Mouse (Mus musculus): Measurements from ENCODE around the gene Phyhd1. TPM values are rescaled to one million over a fixed set of nuclear protein-coding genes. Genes with fewer than 3 reads are reported as not detected.

Phyhd1 gene
- polyA plus RNA-seq, 1 experiment, result 1.8 TPM

DNA sequence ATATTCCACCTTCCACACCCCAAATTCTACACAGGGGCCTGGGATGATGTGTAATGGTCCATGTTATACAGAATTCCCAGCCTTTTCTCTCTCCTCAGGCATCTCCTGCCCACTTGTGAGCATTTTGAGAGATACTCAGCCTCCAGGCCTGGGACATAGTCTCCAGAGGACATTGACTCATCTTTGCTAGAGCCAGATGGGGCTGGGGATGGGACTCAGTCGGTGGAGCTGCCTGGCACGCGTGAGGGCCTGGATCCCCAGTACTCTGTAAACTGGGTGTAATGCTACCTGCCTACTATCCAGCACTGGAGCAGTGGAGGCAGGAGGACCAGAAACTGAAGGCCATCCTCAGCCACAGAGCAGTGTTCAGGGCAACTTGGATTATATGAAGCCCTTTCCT is 16.8 kb upstream of the Phyhd1 start:
- no peaks in the 10 kb centered on the region for H3K27me3 ChIP-seq (ENCODE audit: control insufficient read depth, insufficient read depth, low read length)
- no peak overlapping the region for H3K4me3 ChIP-seq (ENCODE audit: control insufficient read depth, low read depth, low read length)
- no peaks in the 10 kb centered on the region for H3K36me3 ChIP-seq (ENCODE audit: control insufficient read depth, insufficient read depth, low read length)
- no peaks in the 10 kb centered on the region for H3K4me1 ChIP-seq (ENCODE audit: control insufficient read depth, insufficient read depth, low read length)
- H3K27ac ChIP-seq (ENCODE audit: control insufficient read depth, insufficient read depth, low read depth, low read length), result no peak overlapping the region
- TF ChIP-seq CTCF (IDR thresholded peaks at IDR 0.05; ENCODE audit: control insufficient read depth, insufficient read depth, insufficient replicate concordance, low read depth, low read length) (no peak), POLR2A (IDR thresholded peaks at IDR 0.05; ENCODE audit: control insufficient read depth, low read depth, low read length) (no peak)

DNA sequence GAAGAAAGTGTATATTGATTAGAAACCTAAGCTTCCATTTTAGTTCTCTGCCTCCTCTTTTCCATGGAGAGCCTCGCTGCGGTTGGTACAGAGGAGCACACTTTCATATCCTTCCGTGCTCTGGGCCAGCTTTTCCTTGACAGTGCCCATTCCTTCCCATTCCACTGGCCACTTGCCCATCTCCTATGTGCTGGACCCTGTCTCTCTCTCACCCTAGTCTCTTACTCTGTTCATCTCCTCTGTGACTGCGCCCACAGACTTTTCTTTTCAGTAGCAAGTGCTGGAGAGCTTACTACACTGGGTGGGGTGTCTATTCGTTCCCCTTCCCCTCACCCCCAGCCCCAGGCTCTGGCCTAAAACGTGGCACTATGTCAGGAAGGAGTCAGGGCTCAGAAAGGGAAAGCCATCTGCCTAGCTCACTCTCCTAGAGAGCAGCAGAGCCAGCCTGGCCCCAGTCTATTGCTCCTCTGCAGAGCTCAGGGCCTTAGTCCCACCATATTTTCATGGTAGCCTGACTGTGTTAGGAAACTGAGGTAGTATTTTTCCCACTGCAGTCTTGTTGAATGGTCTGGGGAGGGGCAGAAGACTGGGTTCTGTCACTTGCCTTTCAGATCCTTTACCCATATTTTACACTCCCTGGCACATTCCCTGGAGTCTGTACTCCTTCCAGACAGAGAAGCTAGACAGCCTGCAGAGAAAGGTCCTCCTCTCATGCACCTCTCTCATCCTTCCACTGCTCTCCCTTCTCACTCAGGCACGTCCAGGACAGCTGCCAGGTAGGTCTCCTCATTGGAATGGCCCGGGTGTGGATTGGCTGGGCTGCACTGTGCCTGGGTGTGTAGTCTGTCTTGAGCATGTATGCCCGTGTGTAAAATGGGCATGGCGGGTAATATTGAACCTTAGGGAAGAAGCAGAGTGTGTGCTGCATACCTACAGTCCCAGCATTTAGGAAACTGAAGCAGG is 15.6 kb upstream of the Phyhd1 start:
- Histone ChIP-seq H3K36me3 (ENCODE audit: control insufficient read depth, insufficient read depth, low read length) (peaks cover under 1% of the 10 kb centered on the region; the same call in 1 of the 2 replicates), H3K27ac (ENCODE audit: control insufficient read depth, insufficient read depth, low read depth, low read length) (no peak overlapping the region), H3K27me3 (ENCODE audit: control insufficient read depth, insufficient read depth, low read length) (no peaks in the 10 kb centered on the region), H3K4me1 (ENCODE audit: control insufficient read depth, insufficient read depth, low read length) (no peaks in the 10 kb centered on the region), H3K4me3 (ENCODE audit: control insufficient read depth, low read depth, low read length) (no peak overlapping the region)
- TF ChIP-seq POLR2A (IDR thresholded peaks at IDR 0.05; ENCODE audit: control insufficient read depth, low read depth, low read length) (no peak), CTCF (IDR thresholded peaks at IDR 0.05; ENCODE audit: control insufficient read depth, insufficient read depth, insufficient replicate concordance, low read depth, low read length) (no peak)

DNA sequence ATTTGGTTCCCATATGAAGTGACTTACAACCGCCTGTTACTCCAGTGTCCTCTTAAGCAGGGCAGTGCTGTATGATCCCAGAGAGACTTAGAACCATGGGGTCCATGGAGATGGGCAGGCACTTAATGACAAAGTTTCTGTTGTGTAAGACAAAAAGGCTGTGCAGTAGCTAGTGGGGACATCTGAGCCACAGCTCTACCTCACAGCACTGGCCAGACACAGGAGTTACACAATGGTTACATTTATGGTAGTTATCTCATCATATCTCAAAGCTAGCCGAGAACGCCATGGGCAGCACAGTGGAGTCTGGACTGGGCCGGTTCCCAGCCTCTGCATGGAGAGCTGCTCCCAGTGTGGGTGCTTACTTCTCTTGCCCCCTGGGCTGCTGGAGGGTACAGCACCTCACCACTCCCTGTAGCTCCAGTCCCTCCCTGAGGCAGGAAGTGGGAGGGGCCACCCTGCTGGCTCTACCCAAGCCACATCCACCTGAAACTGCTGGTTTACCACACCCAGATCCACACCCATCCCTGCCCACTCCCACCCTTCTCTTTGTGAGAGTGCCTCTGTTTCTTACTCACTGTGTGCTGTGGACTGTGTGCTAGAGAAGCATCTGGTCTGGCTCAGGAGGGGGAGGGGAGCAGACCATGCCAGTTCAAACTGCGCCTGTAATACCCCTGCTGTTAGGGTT is 14.4 kb upstream of the Phyhd1 start:
- TF ChIP-seq CTCF (IDR thresholded peaks at IDR 0.05; ENCODE audit: control insufficient read depth, insufficient read depth, insufficient replicate concordance, low read depth, low read length) (no peak), POLR2A (IDR thresholded peaks at IDR 0.05; ENCODE audit: control insufficient read depth, low read depth, low read length) (no peak)
- peaks cover 4% of the 10 kb centered on the region; the same call in 1 of the 2 replicates for H3K36me3 ChIP-seq (ENCODE audit: control insufficient read depth, insufficient read depth, low read length)
- no peaks in the 10 kb centered on the region for H3K27me3 ChIP-seq (ENCODE audit: control insufficient read depth, insufficient read depth, low read length)
- H3K4me1 ChIP-seq (ENCODE audit: control insufficient read depth, insufficient read depth, low read length), result no peaks in the 10 kb centered on the region
- no peak overlapping the region for H3K4me3 ChIP-seq (ENCODE audit: control insufficient read depth, low read depth, low read length)
- no peak overlapping the region for H3K27ac ChIP-seq (ENCODE audit: control insufficient read depth, insufficient read depth, low read depth, low read length)

DNA sequence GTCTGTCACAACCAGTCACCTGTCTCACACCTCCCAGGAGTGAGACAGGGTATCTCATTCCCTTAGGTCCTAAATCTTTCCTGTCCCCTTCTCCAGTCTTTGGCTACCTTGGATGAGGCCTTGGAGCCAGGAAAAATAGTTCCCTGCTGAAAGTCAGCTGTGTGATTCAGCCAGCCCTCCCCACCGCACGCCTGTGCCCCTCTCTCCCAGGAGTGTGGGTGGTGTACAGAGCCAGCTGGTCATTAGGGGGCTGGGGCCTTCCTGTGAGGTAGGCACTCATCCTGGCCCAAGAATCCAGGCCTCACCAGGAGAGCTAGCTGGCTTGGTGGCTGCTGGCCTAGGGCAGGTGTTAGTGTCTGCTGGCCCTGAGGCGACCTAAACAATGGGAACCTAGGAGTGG is 13.5 kb upstream of the Phyhd1 start:
- H3K36me3 ChIP-seq (ENCODE audit: control insufficient read depth, insufficient read depth, low read length), result peaks cover 4% of the 10 kb centered on the region
- H3K4me1 ChIP-seq (ENCODE audit: control insufficient read depth, insufficient read depth, low read length), result no peaks in the 10 kb centered on the region; the same call in 1 of the 2 replicates
- no peak for TF ChIP-seq CTCF (IDR thresholded peaks at IDR 0.05; ENCODE audit: control insufficient read depth, insufficient read depth, insufficient replicate concordance, low read depth, low read length)
- TF ChIP-seq POLR2A (IDR thresholded peaks at IDR 0.05; ENCODE audit: control insufficient read depth, low read depth, low read length), result no peak
- no peak overlapping the region for H3K27ac ChIP-seq (ENCODE audit: control insufficient read depth, insufficient read depth, low read depth, low read length)
- no peaks in the 10 kb centered on the region for H3K27me3 ChIP-seq (ENCODE audit: control insufficient read depth, insufficient read depth, low read length)
- no peak overlapping the region for H3K4me3 ChIP-seq (ENCODE audit: control insufficient read depth, low read depth, low read length)

DNA sequence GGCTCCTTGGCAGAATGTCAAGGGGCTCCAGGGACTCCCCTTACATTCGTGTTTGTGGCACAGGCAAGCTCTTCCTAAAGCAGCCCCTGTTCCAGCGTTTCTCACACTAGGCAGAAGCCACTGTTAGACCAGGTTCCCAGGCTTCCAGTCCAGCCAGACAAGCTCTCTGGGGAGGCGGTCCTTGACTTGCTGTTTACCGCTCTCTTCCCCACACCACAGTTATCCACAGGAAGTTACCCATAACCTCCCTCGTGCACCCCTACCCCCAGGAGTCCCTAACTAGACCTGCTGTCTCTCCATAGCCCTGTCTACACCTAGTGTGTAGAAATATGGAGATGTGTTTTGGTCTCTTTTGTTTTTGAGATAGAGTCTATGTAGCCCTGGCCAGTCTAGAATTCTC is 12.2 kb upstream of the Phyhd1 start:
- no peak for TF ChIP-seq POLR2A (IDR thresholded peaks at IDR 0.05; ENCODE audit: control insufficient read depth, low read depth, low read length)
- no peak for TF ChIP-seq CTCF (IDR thresholded peaks at IDR 0.05; ENCODE audit: control insufficient read depth, insufficient read depth, insufficient replicate concordance, low read depth, low read length)
- Histone ChIP-seq H3K4me3 (ENCODE audit: control insufficient read depth, low read depth, low read length) (no peak overlapping the region), H3K4me1 (ENCODE audit: control insufficient read depth, insufficient read depth, low read length) (no peaks in the 10 kb centered on the region; the same call in 1 of the 2 replicates), H3K27ac (ENCODE audit: control insufficient read depth, insufficient read depth, low read depth, low read length) (no peak overlapping the region), H3K27me3 (ENCODE audit: control insufficient read depth, insufficient read depth, low read length) (no peaks in the 10 kb centered on the region), H3K36me3 (ENCODE audit: control insufficient read depth, insufficient read depth, low read length) (peaks cover 4% of the 10 kb centered on the region)

DNA sequence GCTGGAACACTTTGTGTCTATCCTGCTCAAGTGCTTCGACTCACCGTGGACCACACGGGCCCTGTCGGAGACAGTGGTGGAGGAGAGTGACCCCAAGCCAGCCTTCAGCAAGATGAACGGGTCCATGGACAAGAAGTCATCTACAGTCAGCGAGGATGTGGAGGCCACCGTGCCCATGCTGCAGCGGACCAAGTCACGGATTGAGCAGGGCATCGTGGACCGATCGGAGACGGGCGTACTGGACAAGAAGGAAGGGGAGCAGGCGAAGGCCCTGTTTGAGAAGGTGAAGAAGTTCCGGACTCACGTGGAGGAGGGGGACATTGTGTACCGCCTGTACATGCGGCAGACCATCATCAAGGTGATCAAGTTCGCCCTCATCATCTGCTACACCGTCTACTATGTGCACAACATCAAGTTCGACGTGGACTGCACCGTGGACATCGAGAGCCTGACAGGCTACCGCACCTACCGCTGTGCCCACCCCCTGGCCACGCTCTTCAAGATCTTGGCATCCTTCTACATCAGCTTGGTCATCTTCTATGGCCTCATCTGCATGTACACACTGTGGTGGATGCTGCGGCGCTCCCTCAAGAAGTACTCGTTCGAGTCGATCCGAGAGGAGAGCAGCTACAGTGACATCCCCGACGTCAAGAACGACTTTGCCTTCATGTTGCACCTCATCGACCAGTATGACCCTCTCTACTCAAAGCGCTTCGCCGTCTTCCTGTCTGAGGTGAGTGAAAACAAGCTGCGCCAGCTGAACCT is 10.2 kb upstream of the Phyhd1 start:
- H3K4me3 ChIP-seq (ENCODE audit: control insufficient read depth, low read depth, low read length), result no peak overlapping the region
- H3K27ac ChIP-seq (ENCODE audit: control insufficient read depth, insufficient read depth, low read depth, low read length), result no peak overlapping the region
- no peaks in the 10 kb centered on the region for H3K27me3 ChIP-seq (ENCODE audit: control insufficient read depth, insufficient read depth, low read length)
- no peaks in the 10 kb centered on the region; the same call in 1 of the 2 replicates for H3K4me1 ChIP-seq (ENCODE audit: control insufficient read depth, insufficient read depth, low read length)
- peaks cover 4% of the 10 kb centered on the region for H3K36me3 ChIP-seq (ENCODE audit: control insufficient read depth, insufficient read depth, low read length)
- no peak for TF ChIP-seq POLR2A (IDR thresholded peaks at IDR 0.05; ENCODE audit: control insufficient read depth, low read depth, low read length)
- no peak for TF ChIP-seq CTCF (IDR thresholded peaks at IDR 0.05; ENCODE audit: control insufficient read depth, insufficient read depth, insufficient replicate concordance, low read depth, low read length)
